Mouse (Mus musculus) thymus, postnatal 10 days (tissue): Measurements from ENCODE around the gene Bcas3.
A peak's percentile ranks its signal among the peaks of the same experiment; 100 is the strongest.

Experiments
- DNase-seq, 2 experiments: peaks; one replicate each; pipeline ENCODE4 v3.0.0; 2021; ENCODE audit warnings: low spot score in 2 of 2

Bcas3 gene

GRCm38 (mm10) chr11:85379091-85379490, 26.1 kb downstream of the Bcas3 start:
- DNase-seq = no peak

- DNase-seq = no peak
Observed at GRCm38 (mm10) chr11:85380046-85380445, 27.1 kb downstream of the Bcas3 start.

- DNase-seq = peak; percentile 25 to 59
Observed at GRCm38 (mm10) chr11:85382055-85382454, 29.1 kb downstream of the Bcas3 start.

- no peak for DNase-seq
Observed at GRCm38 (mm10) chr11:85383975-85384821, 31.2 kb downstream of the Bcas3 start.

- DNase-seq = no peak
Observed at GRCm38 (mm10) chr11:85392179-85392863, 39.4 kb downstream of the Bcas3 start.

GRCm38 (mm10) chr11:85392864-85393220, 39.9 kb downstream of the Bcas3 start:
- no peak for DNase-seq

- no peak for DNase-seq
Observed at GRCm38 (mm10) chr11:85393990-85394389, 41.0 kb downstream of the Bcas3 start.

GRCm38 (mm10) chr11:85395361-85395760, 42.4 kb downstream of the Bcas3 start:
- DNase-seq = no peak

- no peak for DNase-seq
Observed at GRCm38 (mm10) chr11:85406531-85406930, 53.6 kb downstream of the Bcas3 start.

- DNase-seq = no peak
Observed at GRCm38 (mm10) chr11:85407700-85408099, 54.7 kb downstream of the Bcas3 start.

- DNase-seq = no peak
Observed at GRCm38 (mm10) chr11:85412319-85412718, 59.4 kb downstream of the Bcas3 start.

GRCm38 (mm10) chr11:85414476-85414875, 61.5 kb downstream of the Bcas3 start:
- DNase-seq = no peak

GRCm38 (mm10) chr11:85427353-85427752, 74.4 kb downstream of the Bcas3 start:
- no peak for DNase-seq

- DNase-seq = no peak
Observed at GRCm38 (mm10) chr11:85428227-85428626, 75.3 kb downstream of the Bcas3 start.

- DNase-seq = no peak
Observed at GRCm38 (mm10) chr11:85430743-85431448, 77.9 kb downstream of the Bcas3 start.

- no peak for DNase-seq
Observed at GRCm38 (mm10) chr11:85447375-85447774, 94.4 kb downstream of the Bcas3 start.

GRCm38 (mm10) chr11:85453598-85454304, 100.8 kb downstream of the Bcas3 start:
- DNase-seq = peak; percentile 11 to 31

GRCm38 (mm10) chr11:85454305-85454682, 101.3 kb downstream of the Bcas3 start:
- no peak for DNase-seq

- DNase-seq = no peak
Observed at GRCm38 (mm10) chr11:85461536-85461935, 108.6 kb downstream of the Bcas3 start.

GRCm38 (mm10) chr11:85469526-85469925, 116.6 kb downstream of the Bcas3 start:
- DNase-seq = peak in 1 of 2 experiments; percentile 12

- DNase-seq = no peak
Observed at GRCm38 (mm10) chr11:85470508-85470907, 117.5 kb downstream of the Bcas3 start.

GRCm38 (mm10) chr11:85474326-85474725, 121.4 kb downstream of the Bcas3 start:
- DNase-seq = no peak
